Mouse (Mus musculus) adrenal gland, adult (tissue): ENCODE results near the gene Srsf2.
A peak's percentile ranks its signal among the peaks of the same experiment; 100 is the strongest.
"Not testable (repeated sequence)": the region's sequence is repeated elsewhere in the genome, so short reads cannot be mapped to it uniquely, and the experiment has no call there.

Source experiments
- DNase-seq, 2 experiments: peaks; one replicate each; pipeline ENCODE4 v3.0.0; 2022 to 2023; ENCODE audit warnings: low spot score in 1 of 2; ENCODE audit not compliant: inconsistent age in 2 of 2

Gene Srsf2

DNA sequence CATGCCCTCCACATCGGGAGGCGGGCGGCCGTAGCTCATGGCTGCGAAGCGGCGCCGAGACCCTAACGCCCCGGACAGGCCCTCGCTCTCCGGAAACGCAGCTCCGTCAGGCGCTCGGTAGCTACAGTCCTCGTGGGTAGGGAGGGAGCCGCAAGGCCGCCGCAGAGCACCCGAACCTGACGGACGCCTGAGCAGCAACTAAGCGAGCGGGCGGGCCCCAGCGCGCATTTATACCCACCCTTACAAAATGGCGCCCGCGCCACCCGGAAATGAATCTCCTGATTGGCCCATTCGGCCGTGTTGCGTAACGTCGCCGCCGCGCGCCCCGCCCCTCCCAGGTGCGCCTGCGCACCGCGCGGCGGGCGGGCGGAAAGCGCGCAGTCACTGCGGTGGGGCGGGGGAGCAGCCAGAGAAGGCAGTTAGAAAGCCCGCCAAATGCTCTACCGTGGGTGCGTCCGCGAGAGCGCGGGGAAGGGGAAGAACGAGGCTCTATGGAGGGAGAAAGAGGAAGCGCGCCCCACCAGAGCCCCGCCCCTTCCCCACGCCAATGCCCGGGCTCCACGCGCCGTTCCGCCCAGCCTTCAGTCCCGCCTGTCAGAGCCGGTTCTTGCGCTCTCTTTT, at the start of gene Srsf2:
Gene Srsf2 (minus strand): TSS at position 204 of the 621 bp plus-strand sequence.
- peak; percentile 97 to 99 for DNase-seq

DNA sequence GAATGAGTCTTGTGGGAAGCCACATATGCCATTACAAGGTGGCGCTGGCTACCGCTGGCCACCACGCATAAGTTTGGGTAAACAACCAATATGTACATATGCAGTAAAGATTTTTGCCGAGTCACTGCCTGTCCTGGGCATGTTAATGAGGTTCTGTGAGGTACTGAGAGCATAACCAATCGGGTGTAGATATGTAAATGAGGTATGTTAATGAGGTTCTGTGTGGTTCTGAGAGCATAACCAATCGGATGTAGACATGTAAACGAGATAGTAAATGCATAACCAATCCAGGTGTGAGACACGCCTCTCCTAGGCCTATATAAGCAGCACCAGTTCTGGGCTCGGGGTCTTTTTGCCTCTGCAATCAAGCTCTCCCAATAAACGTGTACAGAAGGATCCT, 49.7 kb upstream of the Srsf2 start:
- not testable (repeated sequence) for DNase-seq

DNA sequence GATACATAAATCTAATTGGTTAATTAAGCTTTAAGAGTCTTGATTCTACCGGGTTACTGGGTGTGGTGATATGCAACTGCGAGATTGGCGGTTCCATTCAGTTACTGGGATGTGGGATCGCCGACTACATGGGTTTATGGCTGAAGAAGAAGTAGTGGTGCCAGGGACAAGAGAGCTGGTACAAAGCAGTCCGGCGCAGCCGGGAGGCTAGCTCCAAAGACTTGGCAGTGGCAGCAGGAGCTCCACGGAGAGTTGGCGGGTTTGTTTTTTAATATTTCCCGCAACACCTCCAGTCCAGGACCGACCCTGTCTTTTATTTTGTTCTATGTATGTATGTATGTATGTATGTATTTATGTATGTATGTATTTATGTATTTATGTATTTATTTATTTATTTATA, 46.4 kb upstream of the Srsf2 start:
- no peak for DNase-seq

DNA sequence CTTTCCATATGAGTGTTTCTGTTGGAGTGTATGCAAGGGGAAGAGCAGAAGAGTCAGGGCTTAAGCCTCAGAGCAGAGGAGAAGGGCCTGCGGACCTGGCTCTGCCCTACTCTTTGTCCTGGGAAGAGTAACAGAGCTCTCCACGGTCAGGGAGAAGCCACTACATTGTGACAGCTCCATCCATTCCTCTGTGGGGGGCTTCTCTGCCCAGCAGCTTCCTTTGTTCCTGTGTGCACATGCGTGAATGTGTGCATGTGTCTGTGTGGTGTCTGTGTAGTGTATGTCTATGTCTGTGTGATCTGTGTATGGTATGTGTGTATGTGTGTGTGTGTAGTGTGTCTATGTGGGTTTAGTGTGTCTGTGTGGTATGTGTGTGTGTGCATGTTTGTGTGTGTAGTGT, 42.5 kb upstream of the Srsf2 start:
- DNase-seq = no peak

DNA sequence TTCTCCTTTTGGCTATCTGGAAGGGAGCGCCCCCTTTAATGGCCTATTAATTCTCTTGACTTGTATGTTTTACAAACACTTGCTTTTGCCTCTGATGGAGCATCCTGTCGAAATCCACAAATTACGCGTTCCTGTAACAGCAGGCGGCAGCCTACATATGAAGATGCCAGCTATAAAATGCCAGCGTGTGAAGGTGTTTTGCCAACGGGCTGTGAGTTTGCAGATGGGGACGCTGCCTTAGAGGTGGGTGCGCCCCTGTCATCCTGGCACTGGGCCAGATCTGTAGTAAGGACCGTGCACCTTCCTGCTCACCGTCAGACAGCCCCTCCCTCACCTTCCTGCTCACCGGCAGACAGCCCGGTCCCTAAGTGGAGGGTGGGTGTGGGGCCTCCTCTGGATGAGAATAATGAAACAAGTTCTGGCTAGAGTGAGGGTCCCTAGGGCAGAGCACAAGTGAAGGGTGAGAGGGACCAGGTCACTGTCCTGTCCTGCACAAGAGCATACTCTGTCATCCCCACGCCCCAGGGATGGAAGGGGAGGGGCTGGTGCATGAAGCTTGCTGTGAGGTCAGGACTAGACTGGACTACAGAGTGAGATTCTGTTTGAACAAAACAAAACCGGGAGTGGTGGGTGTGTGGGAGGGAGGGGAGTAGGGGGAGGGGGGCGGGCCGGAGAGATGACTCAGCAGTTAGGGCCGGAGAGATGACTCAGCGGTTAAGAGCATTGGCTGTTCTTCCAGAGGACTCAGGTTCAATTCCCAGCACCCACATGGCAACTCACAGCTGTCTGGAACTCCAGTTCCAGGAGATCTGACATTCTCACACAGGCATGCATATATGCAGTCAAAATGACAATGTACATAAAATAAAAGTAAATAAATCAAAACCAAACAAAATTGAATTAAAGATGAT, 40.9 kb upstream of the Srsf2 start:
- DNase-seq = no peak

DNA sequence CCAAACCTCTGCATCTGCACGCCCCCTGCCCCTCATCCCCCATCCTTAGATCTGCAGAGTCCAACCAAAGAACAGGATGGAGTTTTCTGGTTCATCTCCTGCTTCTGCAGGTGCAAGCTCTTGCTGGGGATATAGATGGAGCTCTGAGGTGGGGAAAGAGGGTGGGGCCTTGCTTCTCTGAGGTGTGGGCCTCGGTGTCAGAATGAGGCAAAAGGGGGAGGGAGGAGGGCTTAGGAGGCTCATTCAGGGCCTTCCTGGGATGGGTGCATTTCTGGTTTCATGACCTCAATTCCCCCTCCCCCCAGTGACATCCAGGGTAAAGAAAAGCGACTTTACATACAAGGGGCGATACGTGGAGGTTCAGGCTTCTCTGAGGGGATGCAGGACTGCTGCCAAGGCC, 34.2 kb upstream of the Srsf2 start:
- DNase-seq = no peak

DNA sequence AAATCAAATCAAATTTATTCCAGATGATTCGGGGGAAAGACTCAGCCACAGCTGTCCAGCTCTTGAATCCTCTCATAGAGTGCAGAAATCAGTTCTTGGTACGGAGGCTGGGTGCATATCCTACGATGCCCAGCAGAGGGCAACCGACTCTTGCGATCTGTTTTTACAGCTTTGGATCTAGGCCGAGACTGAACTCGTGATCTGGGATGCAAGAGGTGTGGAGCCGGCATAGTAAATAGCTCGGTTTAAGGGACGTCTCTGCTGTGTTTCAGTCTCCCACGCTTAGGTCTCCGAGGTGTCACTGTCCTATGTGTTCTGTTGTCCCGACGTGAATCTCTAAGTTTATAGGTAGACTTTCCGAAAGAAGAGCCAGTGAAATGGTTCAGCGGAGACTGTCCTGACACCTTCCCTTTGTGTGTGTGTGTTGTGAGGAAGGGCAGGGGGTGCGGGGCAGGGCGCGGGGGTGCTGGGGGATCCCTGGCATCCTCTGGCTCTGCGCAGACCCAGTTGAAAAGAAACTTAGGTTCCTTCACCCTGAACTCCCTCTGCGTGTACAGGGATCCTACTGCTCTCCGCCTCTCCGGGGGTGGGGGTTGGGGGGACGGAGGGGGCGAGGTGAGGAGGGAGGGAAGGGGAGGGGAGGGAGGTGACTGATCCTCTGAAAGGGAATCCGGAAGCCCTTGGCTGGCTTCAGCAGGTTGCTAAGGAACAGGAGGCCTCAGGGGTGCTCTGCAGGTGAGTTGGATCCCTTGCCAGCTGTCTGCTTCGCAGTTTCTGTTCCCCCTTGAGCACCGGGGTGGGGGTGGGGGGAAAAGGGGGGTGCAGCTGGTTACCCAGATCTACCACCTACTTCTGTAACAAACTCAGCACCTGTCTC, 32.6 kb upstream of the Srsf2 start:
- peak; percentile 70 to 92 for DNase-seq

DNA sequence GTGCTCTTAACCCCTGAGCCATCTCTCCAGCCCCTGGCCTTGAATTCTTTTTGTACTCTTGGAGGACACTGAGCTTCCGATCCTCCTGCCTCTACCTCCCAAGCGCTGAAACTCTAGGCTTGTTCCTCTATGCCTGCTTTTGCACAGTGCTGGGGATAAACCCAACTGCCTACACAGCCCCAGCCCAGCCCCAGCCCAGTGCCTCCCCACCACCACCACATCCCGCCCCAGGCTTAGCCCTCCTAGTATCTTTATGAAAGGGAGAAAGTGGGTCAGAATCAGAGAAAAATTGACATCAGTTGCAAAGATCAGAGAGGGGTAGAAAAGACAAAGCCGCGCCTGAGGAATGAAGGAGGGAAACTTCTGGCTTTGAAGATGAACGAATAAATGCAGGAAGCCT, 31.2 kb upstream of the Srsf2 start:
- no peak for DNase-seq

DNA sequence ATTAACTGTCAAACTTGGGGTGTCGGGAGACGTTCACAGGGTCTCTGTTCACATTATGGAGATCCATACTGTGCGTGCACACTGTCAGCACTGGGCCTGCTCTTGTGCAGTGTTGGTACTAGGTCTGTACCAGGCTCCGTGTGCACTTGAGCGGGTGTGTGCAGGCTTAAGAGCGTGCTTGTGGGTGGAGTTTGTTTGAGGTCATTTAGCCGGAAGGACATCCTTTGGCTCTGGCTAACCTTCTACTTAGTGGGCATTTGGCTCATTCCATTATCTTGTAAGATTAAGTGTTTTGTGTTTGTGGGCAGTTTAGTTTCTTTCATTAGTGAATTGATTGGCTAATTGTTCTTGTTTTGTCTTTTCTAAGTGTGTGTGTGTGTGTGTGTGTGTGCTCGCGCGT, 29.6 kb upstream of the Srsf2 start:
- DNase-seq = no peak

DNA sequence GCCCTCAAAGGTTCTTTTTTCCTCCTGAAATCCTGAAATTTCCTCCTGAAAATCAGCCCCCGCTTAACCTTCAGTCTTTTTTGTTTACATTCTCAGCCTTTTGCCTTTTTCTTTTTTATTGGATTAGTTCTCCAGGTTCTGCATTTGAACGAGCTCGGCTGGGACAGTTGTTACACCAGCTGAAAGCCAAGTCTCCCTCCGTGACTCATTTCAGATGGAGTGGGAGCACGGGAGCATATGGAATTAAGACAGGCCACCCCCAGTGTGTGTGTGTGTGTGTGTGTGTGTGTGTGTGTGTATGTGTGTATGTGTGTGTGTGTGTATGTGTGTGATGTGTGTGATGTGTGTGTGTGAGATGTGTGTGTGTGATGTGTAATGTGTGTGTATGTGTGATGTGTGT, 28.5 kb upstream of the Srsf2 start:
- DNase-seq = no peak

DNA sequence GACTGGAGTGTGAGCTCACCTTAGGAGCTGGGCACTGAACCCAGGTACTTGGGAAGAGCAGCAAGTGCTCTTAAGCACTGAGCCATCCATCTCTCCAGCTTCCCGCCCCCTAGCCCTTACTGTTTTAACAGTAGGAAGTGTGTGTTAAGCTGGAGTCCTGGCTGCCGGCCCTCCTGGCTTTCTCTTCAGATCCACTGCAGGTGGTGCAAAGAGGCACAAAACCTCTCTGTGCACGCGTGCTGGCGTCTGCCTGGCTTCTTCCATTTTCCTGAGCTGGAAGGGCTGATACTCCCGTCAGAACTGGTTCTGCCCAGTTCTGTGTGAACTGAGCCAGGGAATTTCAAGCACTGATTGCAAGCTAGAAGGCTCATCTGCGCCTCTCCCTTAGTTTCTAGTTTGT, 27.9 kb upstream of the Srsf2 start:
- no peak for DNase-seq

DNA sequence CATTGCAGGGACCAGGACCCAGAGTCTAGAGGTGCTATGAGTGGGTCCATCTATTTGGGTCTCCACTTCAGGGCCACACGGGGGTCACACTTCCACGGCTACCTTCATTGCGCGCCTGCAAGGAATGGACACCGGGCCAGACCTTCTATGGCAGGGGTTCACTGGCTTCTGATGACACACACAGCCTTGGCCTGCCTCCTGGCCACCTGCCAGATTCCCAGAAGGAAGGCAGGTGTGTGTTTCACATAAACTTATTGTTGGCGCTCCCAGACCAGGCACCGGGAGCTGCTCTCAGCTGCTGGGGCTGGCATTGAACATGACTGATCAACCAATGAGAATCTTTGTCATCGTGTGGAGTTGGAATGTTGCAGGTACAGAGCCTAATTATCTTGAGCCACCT, 25.6 kb upstream of the Srsf2 start:
- peak in 1 of 2 experiments; percentile 45 for DNase-seq

DNA sequence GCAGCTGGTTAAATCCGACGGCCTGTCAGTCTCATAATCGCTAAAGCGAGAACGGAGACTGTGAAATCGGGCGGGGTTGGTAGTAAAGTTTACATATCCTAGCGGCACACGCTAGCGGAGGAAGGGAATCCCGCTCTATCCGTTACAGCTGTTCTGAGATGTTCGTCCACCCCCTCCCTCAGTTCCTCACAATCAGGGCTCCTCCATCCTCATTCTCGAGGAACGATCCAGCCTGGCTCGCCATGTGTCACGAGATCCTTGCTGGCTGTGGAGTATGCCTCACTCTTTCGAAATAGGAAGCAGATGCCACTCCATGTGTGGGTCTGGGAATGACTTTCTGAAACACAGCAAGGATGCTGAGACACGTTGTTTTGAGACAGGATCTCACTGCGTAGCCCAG, 21.1 kb upstream of the Srsf2 start:
- no peak for DNase-seq

DNA sequence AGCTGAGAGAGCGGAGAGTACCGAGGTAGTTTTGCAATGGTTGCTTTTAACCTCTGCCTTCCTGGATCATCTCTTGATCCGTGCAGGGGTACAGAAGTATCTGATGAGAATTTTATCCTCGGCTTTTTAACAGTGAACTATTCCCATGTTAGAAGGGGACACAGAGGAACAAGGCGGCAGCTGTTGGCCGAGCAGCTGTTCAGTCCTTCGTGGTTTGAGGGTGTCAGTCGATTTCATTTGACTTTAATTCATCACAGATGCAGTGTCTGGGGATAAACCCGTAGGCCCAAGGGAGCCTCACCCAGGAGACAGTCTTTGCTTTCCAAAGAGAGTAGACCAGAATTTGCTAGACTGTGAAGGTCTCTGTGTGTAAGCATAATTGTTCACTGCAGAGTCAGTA, 18.6 kb upstream of the Srsf2 start:
- no peak for DNase-seq

DNA sequence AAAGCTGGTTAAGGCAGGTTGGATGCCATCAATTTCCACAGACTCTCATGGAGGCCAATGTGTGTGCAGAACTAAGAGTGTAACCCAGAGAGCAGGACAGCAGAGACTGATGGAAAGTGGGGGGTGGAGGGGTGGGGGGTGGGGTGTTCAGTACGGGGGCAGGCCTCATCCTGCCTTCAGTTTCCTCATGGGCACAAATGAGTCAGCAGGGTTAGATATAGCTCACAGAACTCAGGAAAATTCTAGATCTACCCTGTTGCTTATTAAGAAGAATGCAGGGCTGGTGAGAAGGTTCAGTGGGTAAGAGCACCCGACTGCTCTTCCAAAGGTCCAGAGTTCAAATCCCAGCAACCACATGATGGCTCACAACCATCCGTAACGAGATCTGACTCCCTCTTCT, 16.7 kb upstream of the Srsf2 start:
- DNase-seq = no peak

DNA sequence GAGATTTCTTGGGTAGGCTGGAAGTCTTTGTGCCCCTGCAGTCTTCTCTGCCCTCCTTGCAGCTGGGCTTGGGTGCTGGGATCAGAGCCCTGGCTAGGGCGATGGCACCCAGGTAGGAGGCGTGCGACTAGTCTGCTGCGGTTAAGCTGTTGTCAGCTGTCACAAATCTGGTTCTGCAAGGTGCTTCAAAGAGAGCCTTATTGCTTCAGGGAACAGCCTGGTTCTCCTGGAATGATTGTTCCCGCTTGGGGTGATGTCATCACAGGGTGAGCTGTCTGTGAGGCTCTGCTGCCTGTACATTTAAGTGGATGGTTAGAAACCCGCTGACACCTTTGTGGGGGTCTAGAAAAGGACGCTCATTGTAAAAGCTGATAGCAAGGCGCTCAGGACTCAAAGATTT, 16.3 kb upstream of the Srsf2 start:
- DNase-seq = no peak

DNA sequence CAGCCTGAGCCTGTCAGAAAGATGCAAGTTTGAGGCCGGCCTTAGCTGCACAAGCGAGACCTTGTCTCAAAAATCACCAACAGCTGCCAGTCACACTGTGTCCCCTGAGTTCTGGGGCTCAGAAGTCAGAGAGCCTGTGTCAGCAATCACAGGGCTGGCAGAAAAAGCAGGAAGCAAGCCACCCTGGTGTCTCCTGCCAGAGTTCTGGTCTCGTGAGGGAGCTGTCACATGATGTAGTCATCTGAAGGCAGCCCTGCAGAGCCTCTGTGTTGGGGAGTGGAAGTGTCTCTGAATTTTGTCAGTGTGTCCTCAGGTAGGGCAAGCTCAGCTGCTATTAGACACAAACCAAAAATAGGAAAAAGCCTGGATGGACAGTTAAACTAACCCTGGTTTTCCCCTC, 15.2 kb upstream of the Srsf2 start:
- peak; percentile 25 to 63 for DNase-seq

DNA sequence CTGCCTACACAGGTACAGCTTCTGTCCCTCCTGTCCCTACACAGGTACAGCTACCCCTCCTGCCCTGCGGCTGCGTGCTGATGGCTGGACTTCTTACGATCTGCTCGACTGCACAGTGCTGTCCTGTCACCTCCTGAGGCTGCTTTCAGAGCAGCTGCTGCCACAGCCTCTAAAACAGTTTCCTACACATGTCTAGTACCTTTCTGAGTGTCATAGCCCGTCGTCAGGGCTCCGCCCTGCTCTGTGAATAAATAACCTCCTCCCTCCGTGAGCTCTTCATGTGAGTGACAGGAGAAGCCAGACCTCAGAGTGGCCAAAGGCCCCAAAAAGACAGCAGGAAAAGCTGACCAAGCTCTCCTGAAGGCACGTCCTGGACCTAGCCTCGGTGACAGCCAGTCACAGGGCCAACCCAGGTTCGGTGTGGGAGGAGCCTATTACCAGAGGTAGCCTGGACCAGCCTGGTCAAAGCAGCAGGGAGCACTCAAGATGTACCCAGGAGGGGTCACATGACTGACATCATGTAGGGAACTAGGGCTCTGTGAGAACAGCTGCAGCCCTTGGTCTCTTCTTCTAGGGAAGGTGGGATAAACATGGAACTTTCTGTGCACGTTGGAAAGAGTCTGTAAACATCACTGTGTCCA, 13.2 kb upstream of the Srsf2 start:
- no peak for DNase-seq

DNA sequence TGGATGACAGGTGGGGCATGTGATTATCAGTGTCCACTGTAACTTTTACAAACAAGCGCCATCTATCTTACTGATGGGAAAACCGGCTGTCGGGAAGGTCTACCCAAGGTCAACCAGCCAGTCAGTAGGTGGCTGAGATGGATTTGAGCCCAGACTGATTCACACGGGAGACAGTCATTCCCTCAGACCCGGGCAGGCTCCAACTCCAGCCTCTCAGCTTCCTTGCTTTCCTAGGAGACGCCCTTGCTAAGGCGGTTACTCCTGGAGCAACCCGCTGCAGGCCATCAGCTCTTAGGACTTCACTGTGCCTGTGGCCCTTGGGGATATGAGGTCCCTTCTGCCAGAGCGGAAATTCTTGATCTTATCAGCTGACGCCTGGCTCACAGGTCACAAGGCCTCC, 11.6 kb upstream of the Srsf2 start:
- peak; percentile 41 to 67 for DNase-seq

DNA sequence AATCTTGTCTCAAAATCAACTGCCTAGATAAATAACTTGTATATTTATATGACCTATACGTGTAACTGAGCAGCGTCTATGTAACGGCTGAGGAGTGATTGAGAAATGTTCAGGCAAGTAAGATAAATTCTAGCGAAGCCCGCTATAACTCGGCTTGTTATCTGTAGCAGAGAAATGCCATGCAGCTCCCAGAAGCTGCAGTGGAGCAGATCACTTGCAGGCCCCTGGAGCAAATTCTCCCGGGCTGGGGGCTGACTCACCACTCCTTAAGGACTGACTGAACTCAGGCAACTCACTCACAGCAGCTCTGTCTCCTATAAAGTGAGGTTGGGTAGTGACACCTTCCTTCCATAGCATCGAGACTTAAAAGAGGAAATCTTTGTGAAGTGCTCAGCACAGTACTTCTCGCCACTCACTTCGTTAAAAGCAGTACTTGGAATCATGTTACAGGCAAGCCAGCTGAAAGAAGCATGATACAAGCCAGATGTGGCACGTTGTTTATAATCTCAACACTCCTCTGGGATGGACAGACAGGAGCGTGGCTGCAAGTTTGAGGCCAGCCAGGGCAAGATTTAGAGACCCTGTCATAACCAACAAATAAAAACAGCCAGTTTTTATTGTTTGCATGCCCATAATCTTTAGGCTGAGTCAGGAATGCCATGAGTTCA, 4.4 kb upstream of the Srsf2 start:
- DNase-seq = no peak

DNA sequence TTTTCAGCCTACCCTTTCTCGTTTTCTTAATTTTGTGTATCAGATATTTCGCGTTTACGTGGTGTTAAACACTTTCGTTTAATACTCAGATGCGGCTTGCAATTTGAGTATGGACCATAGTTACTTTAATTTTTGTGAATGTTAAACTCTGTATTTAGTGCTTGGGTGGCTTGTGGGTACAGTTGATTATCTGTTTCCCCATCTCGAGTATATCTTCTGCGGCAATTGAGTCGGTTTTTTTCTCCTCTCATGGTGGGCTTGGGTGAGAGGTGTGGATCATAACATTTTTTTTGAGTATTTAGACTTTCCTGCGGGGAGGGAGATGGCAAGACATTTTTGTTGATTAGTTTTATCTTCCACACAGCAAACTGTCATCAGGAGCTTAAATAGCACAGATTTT, 1.4 kb upstream of the Srsf2 start:
- DNase-seq = no peak
